ENCODE assay signal across 9 mouse cellular contexts in the genomic region with DNA sequence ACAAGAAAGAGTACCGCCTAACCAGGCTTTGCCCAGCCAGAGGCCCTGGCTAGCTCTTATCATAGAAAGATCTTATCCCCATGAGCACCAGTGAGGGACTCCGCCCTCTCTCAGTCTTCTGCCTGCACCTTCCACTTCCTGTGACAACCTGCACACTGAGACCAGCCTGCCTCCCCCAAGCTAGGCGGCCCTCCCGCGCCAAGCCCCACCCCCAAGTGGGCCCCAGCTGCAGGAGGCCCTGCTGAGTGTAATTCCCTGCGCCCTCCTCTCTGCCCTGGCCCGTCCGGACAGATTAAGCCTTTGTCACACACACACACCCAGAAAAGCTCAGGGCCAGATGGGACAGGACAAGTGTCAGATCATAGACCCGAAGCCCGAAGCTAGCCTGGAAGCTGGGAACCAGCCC. TPM values are rescaled to one million over a fixed set of nuclear protein-coding genes. Genes with fewer than 3 reads are reported as not detected.
A peak's percentile ranks its signal among the peaks of the same experiment; 100 is the strongest.
DNase-seq lines count a peak whose midpoint lies in the region; ATAC-seq and TF ChIP-seq lines count a peak whose summit lies in the region.
"Had no signal": no experiment of that assay in that cellular context is flagged by ENCODE, and none has a peak within 500 bp of the region (broad histone marks: within the 10 kb centered on the region; RNA-seq: fewer than 3 reads in every experiment).

No protein-coding gene starts in this region.

- H3K4me3 ChIP-seq in kidney, embryonic 15.5 days (replicated peaks): no peak overlapping the region
- H3K4me3 ChIP-seq in hindbrain, embryonic 12.5 days: no peak overlapping the region
- H3K4me3 ChIP-seq in megakaryocyte, embryonic 14.5 days (replicated peaks): peak overlapping the region; percentile 88
- peak overlapping the region; percentile 2; the same call in 1 of the 2 replicates for H3K4me3 ChIP-seq in thymus, adult 2 months (ENCODE audit: control insufficient read depth, insufficient read depth, low read length)
- H3K4me3 ChIP-seq: myocyte had no signal

- TF ChIP-seq POLR2A in thymus, adult 2 months (IDR thresholded peaks at IDR 0.05; ENCODE audit: control insufficient read depth, extremely low read depth, insufficient read depth, low read length, poor library complexity): 0 out of 2 replicates have a peak, but pooled peaks have one; percentile 27

- peaks cover 76% of the 10 kb centered on the region for H3K4me1 ChIP-seq in kidney, embryonic 15.5 days
- peaks cover 73% of the 10 kb centered on the region for H3K4me1 ChIP-seq in hindbrain, embryonic 12.5 days
- H3K4me1 ChIP-seq in megakaryocyte, embryonic 14.5 days: peaks cover 79% of the 10 kb centered on the region
- peaks cover 52% of the 10 kb centered on the region for H3K4me1 ChIP-seq in thymus, adult 2 months (replicated peaks; ENCODE audit: control insufficient read depth, insufficient read depth, low read length)

- no peaks in the 10 kb centered on the region for H3K36me3 ChIP-seq in kidney, embryonic 15.5 days
- no peaks in the 10 kb centered on the region for H3K36me3 ChIP-seq in hindbrain, embryonic 12.5 days
- H3K36me3 ChIP-seq in megakaryocyte, embryonic 14.5 days (replicated peaks; ENCODE audit: low read length): peaks cover 47% of the 10 kb centered on the region
- no peaks in the 10 kb centered on the region for H3K36me3 ChIP-seq in thymus, adult 2 months (ENCODE audit: control insufficient read depth, insufficient read depth, low read length)

- H3K27me3 ChIP-seq in kidney, embryonic 15.5 days: peaks cover 18% of the 10 kb centered on the region
- H3K27me3 ChIP-seq in hindbrain, embryonic 12.5 days: peaks cover 11% of the 10 kb centered on the region
- H3K27me3 ChIP-seq in megakaryocyte, embryonic 14.5 days (replicated peaks): no peaks in the 10 kb centered on the region
- H3K27me3 ChIP-seq in thymus, adult 2 months (ENCODE audit: control insufficient read depth, insufficient read depth, low read length): peaks cover 24% of the 10 kb centered on the region

- WGBS in kidney, embryonic 15.5 days: 9% methylated on average over 10 of the region's 10 CpGs
- WGBS in hindbrain, embryonic 12.5 days: 10% methylated on average over 10 of the region's 10 CpGs
- whole genome bisulfite sequencing in thymus, adult 2 months: under 1% methylated on average over 10 of the region's 10 CpGs

- no peaks in the 10 kb centered on the region for H3K9me3 ChIP-seq in kidney, embryonic 15.5 days (replicated peaks)
- no peaks in the 10 kb centered on the region for H3K9me3 ChIP-seq in hindbrain, embryonic 12.5 days (replicated peaks)
- H3K9me3 ChIP-seq in megakaryocyte, embryonic 14.5 days: no peaks in the 10 kb centered on the region

- H3K4me2 ChIP-seq in kidney, embryonic 15.5 days: peak overlapping the region; percentile 27
- H3K4me2 ChIP-seq in hindbrain, embryonic 12.5 days (replicated peaks): peak overlapping the region; percentile 95; the same call in 1 of the 2 replicates

- no peak for DNase-seq in kidney, adult 8-10 months
- peak; percentile 79 for DNase-seq in ZHBTc4 (ENCODE audit: low read depth, low spot score)
- DNase-seq in thymus, adult 2 months: peak; percentile 84
- DNase-seq in frontal cortex, postnatal 10 days (ENCODE audit: low spot score in 2 of 2): no peak
- DNase-seq in left cerebral cortex, adult 9 months (ENCODE audit: low spot score in 2 of 2): no peak

- H3K27ac ChIP-seq in kidney, embryonic 15.5 days: peak overlapping the region; percentile 68
- peak overlapping the region; percentile 97 for H3K27ac ChIP-seq in hindbrain, embryonic 12.5 days
- no peak overlapping the region for H3K27ac ChIP-seq in thymus, adult 2 months (ENCODE audit: control insufficient read depth, insufficient read depth, low read length)

- peak; percentile 30 for ATAC-seq in kidney, embryonic 15.5 days (replicated peaks; ENCODE audit: low FRiP score)
- no peak for ATAC-seq in hindbrain, embryonic 12.5 days (ENCODE audit: low FRiP score)

- 0 out of 2 replicates have a peak, but pooled peaks have one; percentile 24 for TF ChIP-seq CTCF in thymus, adult 2 months (IDR thresholded peaks at IDR 0.05; ENCODE audit: borderline replicate concordance, control insufficient read depth, extremely low read depth, insufficient read depth, low read length, poor library complexity)

- H3K9ac ChIP-seq in kidney, embryonic 15.5 days: no peak overlapping the region
- peak overlapping the region; percentile 32; the same call in 1 of the 2 replicates for H3K9ac ChIP-seq in hindbrain, embryonic 12.5 days

RNA-seq across cellular contexts. Expression of gene Nol4l, which starts 3.9 kb away (rescaled TPM):
- 13.7 and 14.2 TPM in 2 replicates for polyA plus RNA-seq in kidney, embryonic 15.5 days (2015; fragmentation: Nextera tagmentation; extraction: Ambion mirVana)
- polyA plus RNA-seq in hindbrain, embryonic 12.5 days (2016; fragmentation: Nextera tagmentation; extraction: Ambion mirVana): 33.9 and 36.8 TPM in 2 replicates
- polyA plus RNA-seq in megakaryocyte, embryonic 14.5 days (2012; ENCODE audit: insufficient read depth, low replicate concordance): 10.6 and 40.8 TPM in 2 replicates
- 4.2 and 4.4 TPM in 2 replicates for polyA plus RNA-seq in thymus, adult 2 months (2012; rRNA removed)

RNA-seq across cellular contexts. Expression of gene 4930404H24Rik, which starts 33.3 kb away (rescaled TPM):
- polyA plus RNA-seq in kidney, embryonic 15.5 days (2015; fragmentation: Nextera tagmentation; extraction: Ambion mirVana): not detected in 2 replicates
- not detected in 2 replicates for polyA plus RNA-seq in hindbrain, embryonic 12.5 days (2016; fragmentation: Nextera tagmentation; extraction: Ambion mirVana)
- 0.54 TPM in 1 of 2 replicates, not detected in the other for polyA plus RNA-seq in megakaryocyte, embryonic 14.5 days (2012; ENCODE audit: insufficient read depth, low replicate concordance)
- polyA plus RNA-seq in thymus, adult 2 months (2012; rRNA removed): not detected in 2 replicates
- polyA plus RNA-seq: myocyte had no signal

Comparison
In these comparisons a context has a peak if more than half of its experiments do, and no peak if none do; other contexts are left out.
1. H3K4me3 ChIP-seq: peak in megakaryocyte, embryonic 14.5 days (single experiment) and thymus, adult 2 months (single experiment); none in kidney, embryonic 15.5 days (single experiment) and hindbrain, embryonic 12.5 days (single experiment).
2. DNase-seq: peak in ZHBTc4 (single experiment) and thymus, adult 2 months (single experiment); none in kidney, adult 8-10 months (0 of 2), frontal cortex, postnatal 10 days (0 of 2) and left cerebral cortex, adult 9 months (0 of 2).